Mouse (Mus musculus): Measurements from ENCODE around the gene Exoc2.

DNA sequence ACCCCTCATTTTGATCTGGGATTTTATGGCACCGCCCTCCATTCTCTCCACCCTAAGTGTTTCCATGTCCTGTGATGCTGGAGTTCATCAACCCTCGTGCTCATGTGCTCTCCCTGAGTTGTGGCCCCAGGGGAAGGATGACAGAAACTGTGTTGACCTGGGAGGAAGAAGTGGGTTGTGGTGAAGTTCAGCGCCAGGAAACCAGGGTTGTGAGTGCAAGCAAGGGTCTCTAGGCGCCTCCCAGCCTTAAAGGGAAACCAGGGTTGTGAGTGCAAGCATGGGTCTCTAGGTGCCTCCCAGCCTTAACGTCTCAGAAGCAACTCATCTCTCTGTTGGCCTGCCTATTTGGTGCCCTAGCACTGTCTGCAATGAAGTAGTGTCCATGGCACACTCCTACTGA is 160.4 kb downstream of the Exoc2 start:
- TF ChIP-seq CTCF (IDR thresholded peaks at IDR 0.05; ENCODE audit: low read depth), result no peak
- no peak for TF ChIP-seq EP300 (IDR thresholded peaks at IDR 0.05; ENCODE audit: low read depth)
